Mouse (Mus musculus) G1E (cell line): ENCODE results near the gene Enc1. TPM values are rescaled to one million over a fixed set of nuclear protein-coding genes. Genes with fewer than 3 reads are reported as not detected.
A peak's percentile ranks its signal among the peaks of the same experiment; 100 is the strongest.

Experiments
- ATAC-seq: 2 replicates; pipeline ENCODE4 v1.8.0; 2016; ENCODE audit warnings: mild to moderate bottlenecking; ENCODE audit not compliant: insufficient number of reproducible peaks, poor library complexity, low FRiP score, severe bottlenecking; ENCODE audit errors: extremely low read depth
- DNase-seq: peaks from one replicate; pipeline ENCODE4 v3.0.0; 2012; ENCODE audit warnings: low spot score
- H3K27me3 ChIP-seq: 2 replicates; pipeline ENCODE4 v1.6.1; 2012; ENCODE audit warnings: mild to moderate bottlenecking, low read length, inconsistent platforms; ENCODE audit not compliant: insufficient read depth
- H3K36me3 ChIP-seq: replicated peaks from 2 replicates; pipeline ENCODE3; 2012; ENCODE audit warnings: mild to moderate bottlenecking, inconsistent platforms
- H3K4me1 ChIP-seq: 2 replicates; pipeline ENCODE4 v1.6.1; 2012; ENCODE audit warnings: low read depth, low read length, inconsistent platforms, mixed read lengths; ENCODE audit not compliant: insufficient read depth
- H3K4me3 ChIP-seq: 2 replicates; pipeline ENCODE4 v1.5.1; 2012; ENCODE audit warnings: low read depth, mild to moderate bottlenecking, inconsistent platforms, low read length, moderate library complexity, mixed read lengths
- H3K9me3 ChIP-seq: replicated peaks from 2 replicates; pipeline ENCODE4 v1.6.1; 2012; ENCODE audit warnings: inconsistent platforms
- CTCF ChIP-seq: IDR thresholded peaks from 2 replicates; pipeline ENCODE4 v1.5.1; 2012; ENCODE audit warnings: low read depth, low read length, inconsistent platforms, mixed read lengths
- GATA1 ChIP-seq: IDR thresholded peaks from 2 replicates; pipeline ENCODE4 v1.6.1; 2012; ENCODE audit warnings: borderline replicate concordance, low read length, inconsistent platforms, mixed read lengths
- GATA2 ChIP-seq: IDR thresholded peaks from 2 replicates; pipeline ENCODE4 v1.6.1; 2012; ENCODE audit warnings: low read depth, low read length, inconsistent platforms, borderline replicate concordance
- POLR2AphosphoS5 ChIP-seq: IDR thresholded peaks from 2 replicates; pipeline ENCODE4 v1.6.1; 2012; ENCODE audit warnings: low read depth, low read length, inconsistent platforms; ENCODE audit not compliant: insufficient replicate concordance
- TAL1 ChIP-seq: conservative IDR thresholded peaks from 2 replicates; pipeline ENCODE4 v1.6.1; 2012; ENCODE audit warnings: low read depth, low read length, inconsistent platforms, mixed read lengths
- polyA plus RNA-seq: library from polyadenylated mRNA; stranded (reverse); fragments of >175 nt; gene quantifications from 2 replicates; pipeline ENCODE4 v1.2.3, GENCODE M21; 2012
- total RNA-seq, 2 experiments: library from RNA; stranded (forward) in 1 of 2; stranded (reverse) in 1 of 2; fragments of 200-1000 nt in 1 of 2; fragments of >200 nt in 1 of 2; fragmentation: Nextera tagmentation in 1 of 2; gene quantifications; 2 replicates each; pipeline ENCODE4 v1.2.3; 2014 to 2017

Enc1 gene
- 0.29 and 0.38 TPM in 2 replicates for total RNA-seq (2014; fragmentation: Nextera tagmentation)
- total RNA-seq (2017) = 0.81 and 0.82 TPM in 2 replicates
- 0.20 and 0.24 TPM in 2 replicates for polyA plus RNA-seq

GRCm38 (mm10) chr13:97240965-97241786, at the start of gene Enc1:
Gene Enc1 (plus strand): TSS chr13:97241105.
- H3K9me3 ChIP-seq = peaks cover 8% of the 10 kb centered on the region; the same call in 1 of the 2 replicates
- ATAC-seq (0 out of 2 replicates have a peak, but pooled peaks have one; percentile 34), DNase-seq (peak; percentile 13)
- H3K4me1 ChIP-seq = no peaks in the 10 kb centered on the region
- H3K27me3 ChIP-seq = peaks cover 35% of the 10 kb centered on the region
- peak within 1 kb of the TSS; percentile 65 for H3K4me3 ChIP-seq
- no peaks in the 10 kb centered on the region for H3K36me3 ChIP-seq
- no peak for TF ChIP-seq GATA1
- TF ChIP-seq TAL1 = no peak
- TF ChIP-seq GATA2 = no peak
- TF ChIP-seq CTCF = no peak
- no peak for TF ChIP-seq POLR2AphosphoS5

GRCm38 (mm10) chr13:97192649-97193048, 48.3 kb upstream of the Enc1 start:
- H3K36me3 ChIP-seq = peaks cover 61% of the 10 kb centered on the region
- no peak for TF ChIP-seq CTCF
- TF ChIP-seq GATA1 = no peak
- TF ChIP-seq POLR2AphosphoS5 = no peak
- TF ChIP-seq TAL1 = no peak
- TF ChIP-seq GATA2 = no peak
- ATAC-seq (no peak), DNase-seq (no peak)
- H3K4me1 ChIP-seq = peaks cover 17% of the 10 kb centered on the region
- no peaks in the 10 kb centered on the region for H3K27me3 ChIP-seq
- no peaks in the 10 kb centered on the region for H3K9me3 ChIP-seq
- H3K4me3 ChIP-seq = no peak overlapping the region

- no peak overlapping the region for H3K4me3 ChIP-seq
- peaks cover 22% of the 10 kb centered on the region for H3K4me1 ChIP-seq
- H3K27me3 ChIP-seq = no peaks in the 10 kb centered on the region
- H3K9me3 ChIP-seq = no peaks in the 10 kb centered on the region
- ATAC-seq = no peak
- DNase-seq = no peak
- TF ChIP-seq TAL1 (no peak), GATA2 (no peak), CTCF (no peak), POLR2AphosphoS5 (no peak), GATA1 (no peak)
- peaks cover 56% of the 10 kb centered on the region for H3K36me3 ChIP-seq
These were observed 47.5 kb upstream of the Enc1 start for GRCm38 (mm10) chr13:97193420-97193819.

GRCm38 (mm10) chr13:97196186-97196924, 44.5 kb upstream of the Enc1 start:
- Histone ChIP-seq H3K4me3 (no peak overlapping the region; the same call in 1 of the 2 replicates), H3K27me3 (no peaks in the 10 kb centered on the region), H3K4me1 (peaks cover 32% of the 10 kb centered on the region), H3K9me3 (no peaks in the 10 kb centered on the region), H3K36me3 (peaks cover 34% of the 10 kb centered on the region)
- no peak for TF ChIP-seq GATA2
- no peak for TF ChIP-seq TAL1
- TF ChIP-seq CTCF = no peak
- no peak for TF ChIP-seq GATA1
- TF ChIP-seq POLR2AphosphoS5 = no peak
- ATAC-seq (no peak), DNase-seq (no peak)

GRCm38 (mm10) chr13:97196925-97197218, 44.0 kb upstream of the Enc1 start:
- DNase-seq = no peak
- Histone ChIP-seq H3K4me3 (no peak overlapping the region; the same call in 1 of the 2 replicates), H3K27me3 (no peaks in the 10 kb centered on the region), H3K9me3 (no peaks in the 10 kb centered on the region), H3K4me1 (peaks cover 32% of the 10 kb centered on the region), H3K36me3 (peaks cover 30% of the 10 kb centered on the region)
- TF ChIP-seq GATA1 (no peak), POLR2AphosphoS5 (no peak), TAL1 (no peak), CTCF (no peak), GATA2 (no peak)
- no peak for ATAC-seq

- H3K4me1 ChIP-seq = peaks cover 32% of the 10 kb centered on the region
- ATAC-seq = peak; percentile 94
These were observed 42.9 kb upstream of the Enc1 start, which contains the start of gene Hexb for GRCm38 (mm10) chr13:97197932-97198562. Gene Hexb (minus strand): TSS chr13:97198357.

More at GRCm38 (mm10) chr13:97197932-97198562, 42.9 kb upstream of the Enc1 start, which contains the start of gene Hexb:
- TF ChIP-seq GATA2 (no peak), GATA1 (no peak), TAL1 (no peak), POLR2AphosphoS5 (no peak), CTCF (no peak)
- Histone ChIP-seq H3K27me3 (no peaks in the 10 kb centered on the region), H3K36me3 (peaks cover 20% of the 10 kb centered on the region), H3K9me3 (no peaks in the 10 kb centered on the region), H3K4me3 (peak within 1 kb of the TSS; percentile 90)
- peak; percentile 96 for DNase-seq
